Mouse (Mus musculus) cerebellum, postnatal 4 days (tissue): ENCODE measurements around the gene Cd28.

Source experiments
- DNase-seq, 2 experiments: peaks; one replicate each; pipeline ENCODE4 v3.0.0; 2022; ENCODE audit warnings: low spot score in 2 of 2, mixed read lengths in 1 of 2

The Cd28 gene

DNA sequence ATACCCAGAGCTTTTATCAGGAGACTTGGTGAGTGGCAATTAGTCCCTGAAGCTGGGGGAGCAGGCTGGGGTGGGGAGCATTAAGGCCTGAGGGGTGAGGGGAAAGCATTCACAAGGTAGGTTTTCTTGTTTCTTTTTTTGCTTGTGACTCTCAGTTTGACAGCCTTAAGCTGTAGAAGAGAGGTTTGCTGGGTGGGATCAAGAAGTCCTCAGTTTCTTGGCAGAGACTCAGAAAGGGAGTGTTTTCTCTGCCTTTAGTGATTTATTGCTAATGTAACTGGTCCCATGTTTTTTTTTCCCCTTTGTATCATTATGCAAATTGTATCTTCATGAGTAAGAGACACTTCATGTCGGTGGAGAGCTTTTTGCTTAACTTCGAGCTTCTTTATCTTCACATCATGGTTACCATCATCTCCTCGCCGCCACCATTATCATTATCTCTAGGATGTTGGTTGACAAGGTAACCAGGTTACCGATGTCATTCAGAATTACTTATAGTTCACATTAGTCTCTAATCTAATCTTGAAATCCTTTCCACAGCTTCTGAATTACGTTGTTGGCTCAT, 33.7 kb downstream of the Cd28 start:
- DNase-seq: no peak

DNA sequence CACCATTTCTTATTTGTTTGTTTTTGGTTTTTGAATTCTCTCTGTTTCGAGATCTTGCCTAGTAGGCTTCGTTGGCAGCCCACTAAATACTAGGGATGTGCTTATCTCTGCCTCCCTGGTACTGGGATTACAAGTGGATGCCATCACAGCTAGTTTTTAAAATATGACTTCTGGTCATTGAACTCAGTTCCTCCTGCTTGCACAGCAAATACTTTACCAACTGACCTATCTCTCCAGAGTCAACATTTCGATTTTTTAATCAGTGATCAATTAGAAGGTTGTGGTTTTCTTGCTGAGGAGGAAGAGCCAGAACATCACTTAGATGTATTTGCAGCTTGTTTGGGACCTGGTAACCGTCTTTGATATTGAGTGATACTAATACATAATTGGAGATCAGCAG, 34.4 kb downstream of the Cd28 start:
- no peak for DNase-seq

DNA sequence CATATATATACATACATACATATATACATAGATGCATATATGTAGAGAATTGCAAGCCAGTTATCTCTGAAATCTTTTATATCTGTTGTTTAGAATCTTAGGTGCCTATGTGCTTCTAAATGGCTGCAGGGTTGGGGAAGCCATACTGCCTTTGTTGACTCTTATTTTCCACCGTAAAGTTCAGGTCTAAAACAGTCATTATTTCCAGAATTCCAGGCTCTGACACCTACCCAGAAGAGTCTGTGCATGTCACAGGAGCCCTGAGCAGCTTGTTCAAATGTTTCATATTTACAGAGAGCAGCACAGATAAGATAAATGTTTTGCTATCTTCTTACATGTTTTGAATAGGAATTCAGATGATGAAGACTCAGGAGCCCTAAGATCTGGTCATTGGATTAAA, 36.4 kb downstream of the Cd28 start:
- no peak for DNase-seq

DNA sequence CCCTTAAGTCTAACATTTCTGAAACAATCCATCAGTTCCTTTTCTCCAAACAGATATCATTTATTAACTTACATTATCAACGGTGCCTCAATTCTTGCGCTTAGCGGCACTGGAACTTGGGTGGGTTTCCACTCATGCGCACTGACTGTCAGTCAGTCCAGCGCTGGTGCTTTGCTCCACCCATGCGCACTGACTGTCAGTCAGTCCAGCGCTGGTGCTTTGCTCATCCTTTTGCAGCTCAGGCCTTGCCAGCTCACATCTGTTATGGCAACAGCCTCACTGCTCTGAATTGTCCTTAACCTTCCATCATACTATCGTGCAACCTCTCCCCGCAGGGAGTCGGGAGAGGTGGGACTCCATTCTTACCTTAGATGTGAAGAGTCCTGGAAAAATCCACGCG, 37.4 kb downstream of the Cd28 start:
- DNase-seq: no peak

DNA sequence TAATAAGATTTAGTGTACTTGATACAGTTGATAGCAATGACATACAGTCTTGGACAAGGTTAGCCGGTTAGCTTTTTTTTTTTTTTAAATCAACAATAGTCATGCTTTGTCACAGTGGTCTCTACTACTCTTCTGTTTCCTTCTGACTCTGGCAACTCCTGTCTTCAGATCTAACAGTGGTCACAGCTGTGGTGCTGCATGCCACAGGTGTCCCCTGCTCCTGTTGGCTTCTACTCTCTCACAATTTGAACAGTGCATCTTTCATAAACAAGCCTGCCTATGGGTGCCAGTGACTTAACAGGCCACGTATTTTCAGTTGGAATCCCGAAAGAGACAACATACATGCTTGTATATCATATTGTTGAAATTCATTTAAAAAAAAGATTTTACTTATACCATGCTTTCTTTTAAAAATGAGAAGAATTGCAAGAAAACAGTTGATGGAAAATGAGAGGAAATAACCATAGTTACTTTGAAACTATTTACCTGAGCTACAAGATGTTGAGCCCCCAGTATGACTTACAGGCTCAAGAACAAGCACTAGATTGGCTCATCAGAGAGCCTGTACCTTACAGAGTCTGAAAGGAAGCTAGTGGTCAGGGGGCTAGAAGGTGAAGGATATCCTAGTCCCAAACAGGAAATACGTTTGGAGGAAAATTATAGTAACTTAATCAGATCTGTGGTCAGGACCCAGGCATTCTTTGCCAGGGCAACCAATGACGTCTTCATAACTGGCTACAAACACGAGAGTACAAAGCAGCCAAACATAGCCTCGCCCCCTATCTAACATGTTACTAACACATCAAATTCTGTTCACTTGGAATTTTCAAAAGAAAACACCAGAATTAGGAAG, 39.0 kb downstream of the Cd28 start:
- no peak for DNase-seq

DNA sequence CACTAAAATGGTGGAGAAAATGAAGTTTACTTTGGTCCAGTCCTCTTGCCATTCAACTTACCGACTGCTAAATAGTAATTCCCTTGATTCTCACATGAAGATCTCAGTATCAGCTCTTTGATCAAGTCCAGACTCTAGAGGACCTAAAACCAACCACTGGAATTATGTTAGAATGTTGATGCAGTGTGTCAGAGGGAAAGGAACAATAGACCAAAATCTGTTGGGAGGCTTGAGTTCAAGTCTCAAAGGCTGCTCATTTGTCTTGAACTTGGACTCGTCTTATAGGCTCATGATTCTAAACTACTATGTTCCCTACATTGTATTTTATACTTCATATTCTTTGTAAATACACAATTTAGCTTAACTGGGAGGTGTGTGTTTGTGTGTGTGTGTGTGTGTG, 41.0 kb downstream of the Cd28 start:
- DNase-seq: no peak

DNA sequence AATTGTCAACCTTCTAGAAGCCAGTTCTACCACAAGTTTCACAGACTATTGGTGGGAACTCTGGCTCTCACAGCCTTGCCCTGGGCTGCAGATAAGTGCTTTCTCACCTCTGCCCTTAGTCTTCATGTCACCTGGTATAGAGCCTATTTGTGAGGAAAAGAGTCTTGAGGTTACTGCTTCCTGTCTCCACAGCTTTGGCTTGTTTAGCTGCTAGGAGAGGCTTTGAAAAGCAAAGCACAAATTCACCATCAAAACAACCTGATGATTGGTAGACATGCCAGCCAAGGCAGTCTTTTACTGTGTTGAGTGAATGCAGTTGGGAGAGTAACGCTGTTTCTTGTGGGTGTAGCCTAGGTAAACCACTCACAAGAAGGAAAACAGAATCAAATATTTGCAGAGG, 41.6 kb downstream of the Cd28 start:
- DNase-seq: no peak

DNA sequence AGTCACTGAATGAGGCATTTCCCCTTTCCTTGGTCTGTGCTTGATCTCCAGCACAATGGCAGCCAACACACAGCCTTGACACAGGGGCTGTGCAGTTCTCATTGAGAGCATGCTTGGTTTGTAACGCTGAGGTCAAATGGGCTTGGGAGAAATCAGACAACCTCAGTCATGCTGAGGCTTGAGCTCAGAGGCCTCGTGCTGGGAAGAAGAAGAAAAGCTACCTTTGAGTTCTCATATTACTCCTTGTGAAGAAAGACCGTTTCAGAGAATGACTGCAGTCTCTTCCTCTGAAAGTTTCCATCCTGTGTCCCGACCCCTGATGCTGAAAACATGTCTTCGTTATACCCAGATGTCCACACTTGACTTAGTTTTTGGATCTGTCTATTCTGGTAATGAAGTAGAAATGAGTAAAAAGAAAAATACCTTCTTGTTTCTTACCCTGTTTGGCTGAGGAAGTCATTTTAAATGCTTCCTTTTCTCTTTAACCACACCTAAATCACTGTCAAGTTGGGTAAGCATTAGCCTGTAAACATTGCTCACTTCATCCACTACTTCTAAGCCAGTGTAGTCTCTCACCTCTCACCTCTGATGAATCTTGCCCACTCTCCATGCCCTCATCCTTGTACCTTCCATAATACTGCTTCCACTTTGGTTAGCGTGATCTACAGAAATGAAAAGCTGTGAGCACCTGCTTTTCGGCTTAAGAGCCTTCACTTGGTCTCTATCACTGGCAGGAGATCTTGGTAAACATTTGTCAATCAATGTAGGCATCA, 43.1 kb downstream of the Cd28 start:
- DNase-seq: no peak

DNA sequence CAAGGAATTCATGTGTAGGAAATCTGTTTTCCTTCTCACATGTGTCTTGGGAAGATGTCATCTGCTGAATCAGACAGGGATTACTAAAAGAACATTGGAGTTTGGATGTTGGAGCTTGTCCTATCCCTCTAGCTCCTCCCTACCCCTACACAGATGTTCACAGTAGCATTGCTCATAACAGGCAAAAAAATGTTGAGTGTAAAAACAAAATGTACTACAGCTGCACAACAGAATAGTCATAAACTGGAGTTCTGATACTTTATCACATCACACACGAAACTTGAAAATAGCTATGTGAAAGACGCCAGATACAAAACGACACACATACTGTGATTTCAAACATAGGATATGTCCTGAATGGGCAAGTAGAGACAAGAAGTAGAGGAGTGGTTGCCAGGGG, 43.9 kb downstream of the Cd28 start:
- DNase-seq: no peak

DNA sequence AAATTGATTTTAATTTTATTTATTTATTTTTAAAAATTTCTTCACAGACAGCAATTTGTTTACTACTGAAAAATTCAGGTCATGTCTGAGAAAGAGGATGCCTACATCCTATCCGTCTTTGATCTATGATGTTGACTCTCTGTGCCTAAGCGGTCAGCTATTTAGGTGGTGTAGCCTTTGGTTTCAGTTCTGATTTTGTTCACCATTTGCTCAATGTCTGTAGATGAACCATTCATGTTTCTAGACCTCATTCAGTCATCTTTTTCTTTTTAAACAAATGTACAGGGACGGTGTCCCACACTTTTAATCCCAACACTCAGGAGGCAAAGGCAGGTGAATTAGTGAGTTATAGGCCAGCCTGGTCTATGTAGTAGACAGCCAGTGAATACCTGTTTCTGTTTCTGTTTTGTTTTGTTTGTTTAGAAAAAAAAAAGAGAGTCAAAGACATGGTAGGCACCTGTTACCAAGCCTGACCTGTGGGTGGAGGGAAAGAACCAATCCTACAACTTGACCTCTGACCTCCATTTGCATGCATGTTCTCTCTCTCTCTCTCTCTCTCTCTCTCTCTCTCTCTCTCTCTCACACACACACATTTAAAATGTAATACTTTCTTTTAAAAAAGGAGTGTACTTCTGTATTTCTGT, 45.0 kb downstream of the Cd28 start:
- no peak for DNase-seq

DNA sequence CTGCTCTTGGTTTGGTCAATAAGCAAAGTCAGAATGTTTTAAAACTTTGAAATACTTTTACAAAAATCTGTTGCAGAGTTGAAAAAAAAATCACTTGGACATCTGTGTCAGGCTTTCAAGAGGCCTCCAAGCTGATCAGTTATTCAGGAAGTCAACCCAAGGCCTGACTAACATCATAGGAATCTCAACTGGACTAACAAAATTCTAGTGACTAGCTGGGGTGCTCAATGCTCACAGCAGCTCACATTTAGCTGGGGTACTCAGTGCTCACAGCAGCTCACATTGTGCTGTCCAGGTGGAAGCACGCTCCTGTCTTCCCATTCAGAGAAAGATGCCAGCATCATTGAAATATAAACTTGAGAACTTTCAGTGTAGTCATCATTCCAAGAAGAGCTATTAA, 45.9 kb downstream of the Cd28 start:
- DNase-seq: no peak

DNA sequence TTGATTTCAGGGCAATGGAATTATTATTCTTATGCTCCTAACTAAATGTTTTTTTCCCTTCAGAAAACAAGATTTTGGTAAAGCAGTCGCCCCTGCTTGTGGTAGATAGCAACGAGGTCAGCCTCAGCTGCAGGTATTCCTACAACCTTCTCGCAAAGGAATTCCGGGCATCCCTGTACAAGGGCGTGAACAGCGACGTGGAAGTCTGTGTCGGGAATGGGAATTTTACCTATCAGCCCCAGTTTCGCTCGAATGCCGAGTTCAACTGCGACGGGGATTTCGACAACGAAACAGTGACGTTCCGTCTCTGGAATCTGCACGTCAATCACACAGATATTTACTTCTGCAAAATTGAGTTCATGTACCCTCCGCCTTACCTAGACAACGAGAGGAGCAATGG, 46.3 kb downstream of the Cd28 start:
- DNase-seq: no peak

DNA sequence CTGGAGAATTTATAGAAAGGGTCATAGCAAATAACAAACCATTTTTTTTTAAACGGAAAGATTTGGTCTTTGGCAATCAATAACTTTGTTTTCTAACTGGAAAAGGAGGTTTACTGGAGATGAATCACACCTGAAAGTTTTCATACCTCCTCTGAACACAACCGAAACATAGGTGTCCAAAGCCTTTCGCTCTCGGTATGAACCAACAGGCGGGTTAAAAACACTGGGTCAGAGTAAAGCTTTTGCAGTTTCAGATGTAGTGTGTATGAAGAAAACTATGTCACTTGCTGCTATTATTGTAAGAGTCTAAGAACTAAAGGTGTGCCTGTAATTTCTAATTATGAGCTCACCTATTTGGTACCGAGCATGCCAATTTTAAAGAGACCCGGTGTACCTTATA, 55.2 kb downstream of the Cd28 start:
- no peak for DNase-seq

DNA sequence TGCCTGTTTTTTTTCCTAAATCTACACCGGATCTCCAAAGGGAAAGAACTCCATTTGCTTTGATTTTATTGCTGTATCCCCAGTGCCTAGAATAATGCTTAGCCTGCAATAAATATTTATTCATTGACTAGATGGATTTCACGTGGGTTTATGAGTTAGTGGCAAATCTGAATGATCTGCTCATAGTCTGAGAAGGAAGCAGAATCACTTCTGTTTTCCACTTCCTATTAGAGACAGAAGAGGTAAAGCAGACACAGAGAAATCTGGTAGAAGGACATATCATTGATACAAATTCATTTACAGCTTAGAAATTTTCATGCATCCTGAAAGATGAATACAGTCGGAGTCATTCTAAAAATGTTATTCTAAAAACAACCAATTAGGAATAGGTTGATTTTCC, 56.6 kb downstream of the Cd28 start:
- DNase-seq: no peak

DNA sequence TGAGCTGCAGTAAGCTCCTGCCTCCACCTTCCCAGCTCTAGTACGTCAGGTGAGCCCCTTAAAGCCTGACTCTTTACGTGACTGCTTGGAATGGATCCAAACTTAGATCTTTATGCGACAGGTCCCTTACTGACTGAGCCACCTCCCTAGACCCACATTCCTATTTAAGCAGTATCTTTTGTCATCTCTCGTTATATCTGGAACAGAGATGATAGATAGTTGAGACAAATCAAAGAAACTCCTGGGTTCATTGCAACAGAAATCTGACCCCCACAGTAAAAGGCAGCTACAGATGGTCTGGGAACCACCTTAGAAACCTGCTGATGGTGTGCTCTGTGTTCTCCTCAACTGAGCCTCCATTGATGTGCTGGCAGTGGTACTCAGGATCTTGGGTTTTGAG, 59.6 kb downstream of the Cd28 start:
- DNase-seq: no peak

DNA sequence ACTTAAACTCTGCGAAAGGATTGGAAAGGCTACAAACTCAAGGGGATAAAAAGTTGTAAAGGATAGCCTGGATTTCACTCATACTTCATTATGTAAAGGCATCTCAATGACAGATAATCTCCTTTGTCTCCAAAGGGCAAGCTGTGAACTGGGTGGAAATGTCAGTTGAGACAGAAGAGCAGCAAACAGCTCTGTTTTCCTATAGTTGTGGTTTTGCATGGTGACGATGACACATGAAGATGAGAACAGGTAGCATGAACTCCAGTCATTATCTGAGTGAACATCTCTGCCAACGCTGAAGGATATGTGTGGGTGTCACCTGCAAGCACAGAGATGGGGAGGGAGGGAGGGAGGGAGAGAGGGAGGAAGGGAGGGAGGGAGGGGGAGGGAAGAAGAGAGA, 60.3 kb downstream of the Cd28 start:
- DNase-seq: no peak

DNA sequence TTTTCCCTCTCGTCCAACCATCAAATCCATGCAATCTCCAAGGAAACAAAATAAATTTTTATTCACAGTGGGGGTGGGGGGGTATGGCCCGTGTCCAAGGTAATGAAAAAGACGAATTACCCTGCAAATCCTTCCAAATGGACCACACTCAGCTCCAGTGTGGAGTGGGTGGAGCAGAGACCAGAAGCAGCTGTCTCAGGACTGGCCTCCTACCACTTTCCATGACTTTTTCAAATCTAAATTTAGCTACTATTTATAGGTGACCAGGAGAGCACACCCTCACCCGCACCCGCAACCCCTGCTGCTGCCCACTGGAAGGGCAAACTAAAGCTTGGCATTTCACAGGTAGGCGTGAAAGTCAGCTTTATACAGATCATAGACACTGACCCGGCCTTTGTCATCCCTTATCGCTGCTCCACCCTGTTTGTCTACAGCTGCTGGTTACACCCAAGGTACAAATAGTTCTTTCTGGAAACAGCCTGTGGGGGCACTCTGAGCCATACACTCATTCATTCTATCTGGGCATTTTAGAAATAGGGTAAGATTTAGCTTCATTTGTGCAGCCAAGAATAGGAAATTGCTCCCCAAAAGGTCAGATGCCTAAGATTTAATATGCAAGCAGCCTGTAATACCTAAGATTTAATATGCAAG, 62.0 kb downstream of the Cd28 start:
- no peak for DNase-seq

DNA sequence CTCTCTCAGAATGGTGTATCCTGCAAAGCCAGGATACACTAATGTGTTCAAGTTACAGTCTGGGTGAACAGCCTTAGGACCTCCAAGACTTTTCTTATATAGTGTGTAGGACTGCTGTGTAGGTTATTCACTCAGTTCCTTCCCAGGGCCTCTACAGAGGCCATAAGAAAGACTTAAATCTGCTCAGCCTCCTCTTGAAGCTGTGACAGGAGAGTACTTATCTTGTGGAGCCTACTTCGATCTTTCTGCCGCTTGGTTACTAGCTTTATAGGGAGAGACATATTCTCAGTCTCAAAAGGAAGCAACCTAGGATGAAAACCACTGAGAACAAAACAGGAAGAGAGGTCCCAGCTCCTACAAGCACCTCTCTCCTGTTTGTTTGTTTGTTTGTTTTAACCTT, 62.6 kb downstream of the Cd28 start:
- no peak for DNase-seq

DNA sequence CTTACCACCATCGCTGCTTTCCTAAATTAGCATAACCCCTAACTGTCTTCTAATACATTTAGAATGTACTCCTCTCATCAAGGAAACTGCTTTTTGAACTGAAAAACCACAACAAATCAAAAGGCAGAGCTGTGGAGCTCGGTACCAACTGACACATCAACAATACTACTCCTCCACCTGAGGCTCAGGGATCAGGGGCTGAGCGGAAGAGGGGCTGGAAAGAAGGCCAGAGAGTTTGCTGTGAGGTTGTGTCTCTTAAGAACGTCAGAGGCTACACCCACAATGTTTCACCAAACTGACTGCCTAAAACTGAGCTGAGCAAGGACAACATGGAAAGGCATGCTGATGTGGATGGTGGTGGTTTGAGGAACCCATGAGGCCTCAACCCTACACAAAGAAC, 65.1 kb downstream of the Cd28 start:
- no peak for DNase-seq

DNA sequence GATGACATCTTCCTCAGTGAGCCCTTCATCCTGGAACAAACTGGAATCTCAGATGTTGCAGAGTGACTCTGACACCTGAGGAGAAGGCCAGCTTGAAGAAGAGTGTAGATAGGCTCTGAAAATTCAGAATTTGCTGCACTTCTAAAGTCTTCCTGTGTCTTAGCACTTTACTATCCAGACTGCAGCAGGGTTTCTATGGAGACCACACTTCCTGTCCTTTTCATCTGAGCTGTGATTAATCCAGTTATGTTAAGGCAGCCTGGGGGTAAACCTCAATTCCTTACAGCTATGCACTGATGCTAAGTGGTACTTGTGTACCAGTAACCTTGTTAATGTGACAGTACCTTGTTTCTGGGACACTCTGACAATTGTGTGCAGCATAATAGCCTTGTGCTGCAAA, 77.1 kb downstream of the Cd28 start:
- DNase-seq: no peak

DNA sequence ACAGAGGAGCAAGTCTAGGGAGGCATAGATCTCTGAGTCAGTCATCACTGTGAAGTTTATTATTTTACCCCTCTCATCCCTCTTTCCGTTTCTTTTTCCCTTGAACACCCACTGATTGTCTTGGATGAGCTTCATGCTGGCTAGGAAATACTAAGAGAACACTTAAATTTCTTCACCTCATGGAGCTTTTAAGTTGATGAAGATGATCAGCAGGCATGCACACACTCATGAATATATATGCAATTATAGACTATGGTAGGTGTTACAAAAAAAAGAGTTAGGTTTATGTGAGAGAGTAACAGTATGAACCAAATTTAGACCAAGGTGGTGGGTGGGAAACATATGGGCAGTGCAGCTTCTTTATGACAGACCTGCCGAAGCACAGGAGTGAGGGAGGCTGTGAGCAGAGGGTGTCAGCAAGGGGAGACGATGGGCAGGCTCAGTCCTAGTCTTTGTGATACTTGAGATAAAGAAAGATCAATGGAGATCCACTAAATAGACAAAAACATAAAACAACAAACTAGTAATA, 79.1 kb downstream of the Cd28 start:
- DNase-seq: no peak
